Mouse (Mus musculus): Measurements from ENCODE around the gene Slc22a2. TPM values are rescaled to one million over a fixed set of nuclear protein-coding genes. Genes with fewer than 3 reads are reported as not detected.

Slc22a2 gene
- polyA plus RNA-seq, 1 experiment from 2014 or later: not detected

Other genes starting within 250 kb of the Slc22a2 start
- 0.62 and 5.1 TPM in 2 replicates for gene Plg, start 205.5 kb upstream of the Slc22a2 start, polyA plus RNA-seq (2015; fragmentation: Nextera tagmentation; extraction: Ambion mirVana)
- gene Slc22a3, start 76.4 kb upstream of the Slc22a2 start, polyA plus RNA-seq (2015; fragmentation: Nextera tagmentation; extraction: Ambion mirVana): 0.10 and 0.36 TPM in 2 replicates
- gene Slc22a1, start 91.7 kb downstream of the Slc22a2 start, polyA plus RNA-seq (2015; fragmentation: Nextera tagmentation; extraction: Ambion mirVana): 12.0 and 15.1 TPM in 2 replicates
- gene Igf2r, start 185.5 kb downstream of the Slc22a2 start, polyA plus RNA-seq (2015; fragmentation: Nextera tagmentation; extraction: Ambion mirVana): 142 and 143 TPM in 2 replicates

Measured in heart, embryonic 13.5 days (tissue).